Mouse (Mus musculus) CH12.LX (cell line): ENCODE measurements around the gene Aimp1. TPM values are rescaled to one million over a fixed set of nuclear protein-coding genes. Genes with fewer than 3 reads are reported as not detected.

ENCODE experiments used
- DNase-seq: peaks from one replicate; pipeline ENCODE4 v3.0.0-alpha.2; 2013; ENCODE audit errors: extremely low read depth
- H3K27ac ChIP-seq: 2 replicates; pipeline ENCODE4 v1.5.1; 2012; ENCODE audit warnings: low read depth, mild to moderate bottlenecking, control low read depth, moderate library complexity; ENCODE audit not compliant: insufficient read depth
- H3K27me3 ChIP-seq: replicated peaks from 2 replicates; pipeline ENCODE3; 2012; ENCODE audit warnings: inconsistent platforms
- H3K36me3 ChIP-seq, 2 experiments: replicated peaks in 1 of 2; 2 replicates each; pipeline versions ENCODE3 to v1.6.1; 2012; ENCODE audit warnings: inconsistent platforms in 1 of 2, low read length in 1 of 2, mild to moderate bottlenecking in 1 of 2, mixed read lengths in 1 of 2, moderate library complexity in 1 of 2; ENCODE audit not compliant: control insufficient read depth in 1 of 2, insufficient read depth in 1 of 2
- H3K4me1 ChIP-seq, 2 experiments: 2 replicates each; pipeline ENCODE4 v1.6.1; 2012; ENCODE audit warnings: inconsistent platforms in 1 of 2, moderate library complexity in 1 of 2; ENCODE audit not compliant: insufficient read depth in 2 of 2, control insufficient read depth in 1 of 2
- H3K4me2 ChIP-seq: 2 replicates; pipeline ENCODE4 v1.6.1; 2012; ENCODE audit warnings: low read depth, mild to moderate bottlenecking, control low read depth; ENCODE audit not compliant: poor library complexity, insufficient read depth, severe bottlenecking
- H3K4me3 ChIP-seq, 3 experiments: fragments of 150-350 bp in 1 of 3; sonication (generic) in 1 of 3; replicated peaks in 1 of 3; 2 replicates each; pipeline versions ENCODE3 to v1.5.1; 2011 to 2012; ENCODE audit warnings: low read depth in 2 of 3, low read length in 2 of 3, mild to moderate bottlenecking in 2 of 3, moderate library complexity in 2 of 3, control low read depth in 1 of 3, improper control_type of control experiment in 1 of 3, inconsistent platforms in 1 of 3, mixed read lengths in 1 of 3; ENCODE audit not compliant: poor library complexity in 1 of 3
- H3K79me2 ChIP-seq: replicated peaks from 2 replicates; pipeline ENCODE4 v1.6.1; 2012; ENCODE audit warnings: mild to moderate bottlenecking, moderate library complexity; ENCODE audit not compliant: control insufficient read depth, poor library complexity, insufficient read depth, severe bottlenecking; ENCODE audit errors: extremely low read depth
- H3K9ac ChIP-seq: 2 replicates; pipeline ENCODE4 v1.6.1; 2012; ENCODE audit warnings: low read depth, mild to moderate bottlenecking, control low read depth, moderate library complexity; ENCODE audit not compliant: insufficient read depth
- H3K9me3 ChIP-seq: replicated peaks from 2 replicates; pipeline ENCODE3; 2012; ENCODE audit warnings: low read length, inconsistent platforms, mixed read lengths
- BHLHE40 ChIP-seq: IDR thresholded peaks from 2 replicates; pipeline ENCODE4 v1.6.1; 2011; ENCODE audit warnings: mild to moderate bottlenecking, low read depth, low read length, improper control_type of control experiment
- CHD2 ChIP-seq: IDR thresholded peaks from 2 replicates; pipeline ENCODE4 v1.6.1; 2011; ENCODE audit warnings: low read length, improper control_type of control experiment
- E2F4 ChIP-seq: IDR thresholded peaks from 2 replicates; pipeline ENCODE4 v1.6.1; 2011; ENCODE audit warnings: low read depth, low read length, improper control_type of control experiment; ENCODE audit not compliant: insufficient replicate concordance
- EP300 ChIP-seq: IDR thresholded peaks from 2 replicates; pipeline ENCODE4 v1.6.1; 2011; ENCODE audit warnings: low read length, improper control_type of control experiment
- GABPA ChIP-seq: IDR thresholded peaks from 2 replicates; pipeline ENCODE4 v1.6.1; 2012; ENCODE audit warnings: low read depth, low read length, improper control_type of control experiment, inconsistent platforms; ENCODE audit not compliant: insufficient replicate concordance
- IRF4 ChIP-seq: IDR thresholded peaks from 2 replicates; pipeline ENCODE4 v1.6.1; 2014; ENCODE audit warnings: low read depth, mild to moderate bottlenecking, inconsistent platforms, low read length, improper control_type of control experiment
- KAT2A ChIP-seq: IDR thresholded peaks from 2 replicates; pipeline ENCODE4 v1.6.1; 2012; ENCODE audit warnings: low read length, improper control_type of control experiment, inconsistent platforms; ENCODE audit not compliant: insufficient replicate concordance
- MEF2A ChIP-seq: IDR thresholded peaks from 2 replicates; pipeline ENCODE4 v1.6.1; 2014; ENCODE audit warnings: low read depth, mild to moderate bottlenecking, inconsistent platforms, low read length, improper control_type of control experiment, borderline replicate concordance
- MYC ChIP-seq: IDR thresholded peaks from 2 replicates; pipeline ENCODE4 v1.6.1; 2011; ENCODE audit warnings: low read depth, mild to moderate bottlenecking, improper control_type of control experiment, low read length
- NELFE ChIP-seq: IDR thresholded peaks from 2 replicates; pipeline ENCODE4 v1.6.1; 2011; ENCODE audit warnings: low read depth, low read length, improper control_type of control experiment
- PAX5 ChIP-seq: IDR thresholded peaks from 2 replicates; pipeline ENCODE4 v1.6.1; 2012; ENCODE audit warnings: low read length, inconsistent platforms, mixed read lengths
- POLR2A ChIP-seq: IDR thresholded peaks from 2 replicates; pipeline ENCODE4 v1.6.1; 2011; ENCODE audit warnings: low read depth, mild to moderate bottlenecking, improper control_type of control experiment, low read length
- POLR2AphosphoS2 ChIP-seq: IDR thresholded peaks from 2 replicates; pipeline ENCODE4 v1.6.1; 2011; ENCODE audit warnings: low read depth, low read length, improper control_type of control experiment
- RCOR1 ChIP-seq: conservative IDR thresholded peaks from 2 replicates; pipeline ENCODE4 v1.6.1; 2012; ENCODE audit warnings: low read depth, mild to moderate bottlenecking, inconsistent platforms, low read length, improper control_type of control experiment
- SIN3A ChIP-seq: IDR thresholded peaks from 2 replicates; pipeline ENCODE4 v1.6.1; 2012; ENCODE audit warnings: low read length, improper control_type of control experiment, inconsistent platforms
- SMC3 ChIP-seq: IDR thresholded peaks from 2 replicates; pipeline ENCODE4 v1.6.1; 2011; ENCODE audit warnings: low read depth, low read length, improper control_type of control experiment
- USF2 ChIP-seq: conservative IDR thresholded peaks from 2 replicates; pipeline ENCODE4 v1.6.1; 2011; ENCODE audit warnings: low read depth, low read length, improper control_type of control experiment
- ZC3H11A ChIP-seq: IDR thresholded peaks from 2 replicates; pipeline ENCODE4 v1.6.1; 2012; ENCODE audit warnings: low read depth, mild to moderate bottlenecking, inconsistent platforms, low read length, improper control_type of control experiment
- ZNF384 ChIP-seq: IDR thresholded peaks from 2 replicates; pipeline ENCODE4 v1.6.1; 2012; ENCODE audit warnings: low read depth, low read length, improper control_type of control experiment, inconsistent platforms
- dilution Hi-C: fragments of 300-500 bp; cut with MboI; formaldehyde crosslinking; loops from 2 replicates; pipeline ENCODE4 v1.14.3; 2020; ENCODE audit warnings: low sequenced_read_pairs; ENCODE audit not compliant: extremely low pct_unique_long_range_greater_than_20kb, extremely low pct_ligation_motif_present
- in situ Hi-C: fragments of 300-500 bp; cut with MboI; formaldehyde crosslinking; loops from 3 replicates; pipeline ENCODE4 v1.14.3; 2019; ENCODE audit warnings: low sequenced_read_pairs, low pct_ligation_motif_present, low pct_unique_long_range_greater_than_20kb, mixed read lengths
- polyA plus RNA-seq: library from polyadenylated mRNA; unstranded; fragments of >175 nt; gene quantifications from 2 replicates; pipeline ENCODE4 v1.2.1, GENCODE M21; 2012; ENCODE audit warnings: low read depth; ENCODE audit not compliant: insufficient read length
- total RNA-seq, 2 experiments: library from RNA; depleted of rRNA; stranded (reverse); fragments of 300-350 nt in 1 of 2; fragments of >200 nt in 1 of 2; gene quantifications; 2 replicates each; pipeline ENCODE4 v1.2.3; 2012 to 2014

Gene Aimp1
- total RNA-seq (2012; rRNA removed) (305 and 307 TPM in 2 replicates), total RNA-seq (2014; rRNA removed) (390 and 444 TPM in 2 replicates), polyA plus RNA-seq (298 and 328 TPM in 2 replicates)

DNA sequence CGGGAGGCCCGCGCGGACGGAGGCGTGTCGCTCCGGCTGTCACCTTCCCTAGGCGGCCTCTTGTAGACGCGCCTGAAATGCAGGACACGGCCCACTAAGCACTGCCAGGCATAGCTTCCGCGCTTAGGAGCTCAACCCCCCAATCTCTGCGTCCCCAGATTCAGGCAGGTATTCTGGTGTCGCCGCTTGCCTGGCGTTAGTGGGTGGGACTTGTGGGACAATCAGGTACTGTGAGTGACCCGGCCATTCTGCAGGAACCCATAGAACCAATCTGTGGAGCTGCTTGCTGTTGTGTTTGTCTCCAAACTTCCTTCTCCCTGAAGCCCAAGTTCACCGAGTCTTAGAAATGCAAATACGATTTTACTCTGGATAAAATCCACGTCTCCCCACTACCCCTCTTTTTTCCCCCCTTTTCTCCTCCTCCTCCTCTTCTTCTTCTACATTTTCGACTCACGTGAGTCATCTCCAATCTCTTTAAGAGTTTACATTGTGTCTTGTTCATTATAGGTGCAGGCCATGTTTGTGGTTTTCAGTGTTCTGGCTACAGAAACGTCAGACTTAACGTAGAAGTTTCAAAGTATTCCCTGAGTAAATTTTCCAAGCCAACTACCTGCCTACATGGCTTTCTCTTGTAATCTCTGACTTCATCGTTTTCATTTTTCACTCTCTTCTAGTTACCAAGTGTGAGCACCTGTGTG lies at the start of gene Aimp1:
Aimp1 (minus strand) TSS at position 140 of the 698 bp plus-strand sequence.
- Histone ChIP-seq H3K79me2 (peaks cover 34% of the 10 kb centered on the region), H3K27me3 (no peaks in the 10 kb centered on the region), H3K36me3 (peaks cover 11 to 27% of the 10 kb centered on the region in 2 experiments), H3K4me3 (peak within 1 kb of the TSS; percentile 56 to 88 (median 83)), H3K4me2 (peak within 1 kb of the TSS; percentile 100), H3K9ac (peak within 1 kb of the TSS; percentile 91), H3K9me3 (no peaks in the 10 kb centered on the region), H3K4me1 (peaks cover 5 to 33% of the 10 kb centered on the region in 2 experiments), H3K27ac (peak within 1 kb of the TSS; percentile 45)
- TF ChIP-seq EP300 (0 out of 2 replicates have a peak, but pooled peaks have one; percentile 8), E2F4 (no peak), POLR2AphosphoS2 (no peak), IRF4 (no peak), NELFE (0 out of 2 replicates have a peak, but pooled peaks have one; percentile 9), SMC3 (no peak), BHLHE40 (peak; percentile 69), CHD2 (no peak), RCOR1 (no peak), POLR2A (no peak), KAT2A (no peak), ZC3H11A (no peak), SIN3A (peak; percentile 6; the same call in 1 of the 2 replicates), MEF2A (no peak), PAX5 (no peak), ZNF384 (no peak)
- dilution Hi-C loops (no loop called here), in situ Hi-C loops (loop anchor here (25.0 kb wide), 1 partner anchor 472 kb away; no protein-coding TSS in a partner anchor)
- DNase-seq: peak; percentile 22

DNA sequence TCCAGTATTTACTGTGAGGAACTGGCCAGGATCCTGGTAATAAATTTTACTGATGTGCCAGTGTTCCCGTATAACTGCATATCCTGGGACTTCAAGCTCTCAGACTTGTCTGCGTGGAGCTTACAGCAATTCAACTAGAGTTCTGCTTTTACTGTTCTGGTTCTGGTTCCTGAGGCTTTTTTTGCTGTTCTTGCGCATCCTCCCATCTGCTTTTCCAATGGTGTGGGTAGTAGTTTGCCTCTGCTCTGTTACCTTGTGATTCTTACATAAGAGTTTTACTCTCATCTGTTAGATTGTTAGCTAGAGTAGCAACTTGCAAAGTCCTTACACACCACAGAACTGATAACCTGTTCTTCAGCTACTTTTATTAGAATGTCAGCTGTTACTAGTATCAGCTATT lies 40.2 kb upstream of the Aimp1 start:
- Histone ChIP-seq H3K4me1 (peaks cover 3 to 6% of the 10 kb centered on the region in 2 experiments; a peak in 3 of 4 replicates), H3K9ac (no peak overlapping the region), H3K79me2 (no peaks in the 10 kb centered on the region), H3K27ac (no peak overlapping the region), H3K9me3 (no peaks in the 10 kb centered on the region), H3K36me3 (peaks cover 22 to 66% of the 10 kb centered on the region in 2 experiments), H3K4me3 (no peak overlapping the region), H3K4me2 (no peak overlapping the region), H3K27me3 (no peaks in the 10 kb centered on the region)
- dilution Hi-C loops: no loop called here
- no peak for DNase-seq
- no peak for TF ChIP-seq MYC
- no peak for TF ChIP-seq GABPA
- no peak for TF ChIP-seq EP300
- TF ChIP-seq RCOR1: no peak
- no peak for TF ChIP-seq USF2
- in situ Hi-C loops: no loop called here
